Mouse (Mus musculus) spleen, postnatal 0 days (tissue): Measurements from ENCODE around the gene Sf3a1. TPM values are rescaled to one million over a fixed set of nuclear protein-coding genes. Genes with fewer than 3 reads are reported as not detected.

ENCODE experiments used
- polyA plus RNA-seq: library from polyadenylated mRNA; unstranded; fragments of >200 nt; fragmentation: Nextera tagmentation; extraction: Ambion mirVana; gene quantifications from 2 replicates; pipeline ENCODE4 v1.2.1, GENCODE M21; 2015

The Sf3a1 gene
- polyA plus RNA-seq: 20.2 TPM in 2 replicates

DNA sequence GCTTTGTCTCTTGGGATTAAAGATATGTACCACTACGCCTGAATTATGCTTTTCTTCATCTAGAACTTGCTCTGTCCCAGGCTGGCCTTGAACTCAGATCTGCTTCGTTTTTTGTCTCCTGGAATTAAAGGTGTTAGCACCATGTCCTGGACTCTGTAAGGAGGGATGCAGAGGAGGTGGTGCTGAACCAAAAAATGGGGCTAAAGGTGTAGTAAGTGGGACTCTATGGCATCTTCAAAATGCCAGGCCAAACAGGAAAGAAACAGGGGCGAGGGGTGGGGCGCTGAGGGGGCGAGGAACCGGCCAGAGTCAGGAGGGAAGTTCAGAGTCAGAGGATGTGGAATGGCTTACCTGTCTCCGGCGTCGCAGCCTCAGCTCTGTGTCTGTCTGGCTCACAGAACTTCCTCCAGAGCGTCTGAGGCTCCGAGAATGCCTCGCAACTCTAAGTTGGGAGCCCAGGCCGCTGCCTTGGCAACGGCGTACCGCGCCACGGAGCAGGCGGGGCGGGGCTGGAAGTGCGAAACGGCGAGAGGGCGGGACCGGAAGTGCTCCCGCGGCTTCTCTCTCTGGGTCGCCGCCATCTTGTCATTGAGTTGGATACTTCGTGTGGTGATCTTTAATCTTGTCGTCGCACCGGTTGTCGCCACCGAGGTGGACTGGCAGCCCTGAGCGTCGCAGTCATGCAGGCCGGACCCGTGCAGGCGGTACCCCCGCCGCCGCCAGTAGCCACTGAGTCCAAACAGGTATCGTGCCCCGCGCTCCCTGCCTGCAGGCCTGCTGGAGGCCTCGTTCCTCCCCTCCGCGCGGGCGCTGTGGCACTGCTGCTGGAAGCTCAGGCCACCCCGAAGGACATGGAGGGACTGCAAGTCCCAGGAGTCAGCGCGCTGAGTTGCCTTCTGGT lies at the start of gene Sf3a1, which contains the start of gene Ccdc157:
Sf3a1 (plus strand) TSS at position 543 of the 901 bp plus-strand sequence.
Ccdc157 (minus strand) TSS at position 486 of the 901 bp plus-strand sequence.

GRCm38 (mm10) chr11:4122742-4123579 lies 37.2 kb upstream of the Sf3a1 start, which contains the start of gene Sec14l2:
Sec14l2 (minus strand) TSS chr11:4123415.

DNA sequence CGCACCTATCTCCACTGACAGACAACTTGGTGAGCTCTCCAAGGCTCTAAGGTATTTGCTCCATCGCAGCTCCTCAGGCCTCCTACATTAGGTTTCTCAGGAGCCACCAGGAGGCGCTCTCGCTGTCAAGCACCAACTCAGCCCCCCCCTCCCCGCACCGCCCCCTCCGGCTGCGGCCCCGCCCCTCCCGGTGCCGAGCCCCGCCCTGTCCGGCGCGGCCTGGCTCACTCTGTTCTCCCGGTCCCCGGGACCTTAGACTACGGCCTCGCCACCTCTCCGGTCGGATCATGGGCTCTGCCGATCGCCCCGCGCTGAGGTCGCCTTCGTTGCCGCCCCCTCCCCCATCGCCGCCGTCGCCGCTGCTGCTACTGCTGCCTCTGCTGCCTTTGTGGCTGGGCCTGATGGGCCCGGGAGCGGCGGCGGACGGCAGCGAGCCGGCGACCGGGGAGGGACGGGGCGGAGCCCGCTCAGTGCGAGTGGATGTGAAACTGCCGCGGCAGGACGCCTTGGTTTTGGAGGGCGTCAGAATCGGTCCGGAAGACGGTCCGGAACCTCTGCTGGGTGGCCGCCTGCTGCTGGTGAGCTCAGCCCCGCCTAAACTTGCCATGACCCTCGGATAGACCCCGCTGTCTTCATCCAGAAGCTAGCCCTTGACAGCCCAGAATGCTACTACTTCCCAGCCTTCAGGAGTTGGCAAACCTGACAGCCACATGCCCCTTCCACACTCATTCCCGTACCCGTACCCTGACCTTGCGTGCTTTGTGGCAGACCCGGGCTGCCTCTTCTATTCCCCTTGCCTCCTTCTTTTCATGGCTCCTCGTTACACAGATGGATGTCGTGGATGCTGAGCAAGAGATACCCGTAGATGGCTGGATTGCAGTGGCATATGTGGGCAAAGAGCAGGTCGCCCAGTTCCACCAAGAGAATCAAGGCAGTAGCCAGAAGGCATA lies 24.9 kb upstream of the Sf3a1 start, which contains the start of gene Rnf215:
Rnf215 (plus strand) TSS at position 217 of the 950 bp plus-strand sequence.

GRCm38 (mm10) chr11:4186486-4187317 lies 26.6 kb downstream of the Sf3a1 start, which contains the start of gene Tbc1d10a:
Tbc1d10a (plus strand) TSS chr11:4186789.

DNA sequence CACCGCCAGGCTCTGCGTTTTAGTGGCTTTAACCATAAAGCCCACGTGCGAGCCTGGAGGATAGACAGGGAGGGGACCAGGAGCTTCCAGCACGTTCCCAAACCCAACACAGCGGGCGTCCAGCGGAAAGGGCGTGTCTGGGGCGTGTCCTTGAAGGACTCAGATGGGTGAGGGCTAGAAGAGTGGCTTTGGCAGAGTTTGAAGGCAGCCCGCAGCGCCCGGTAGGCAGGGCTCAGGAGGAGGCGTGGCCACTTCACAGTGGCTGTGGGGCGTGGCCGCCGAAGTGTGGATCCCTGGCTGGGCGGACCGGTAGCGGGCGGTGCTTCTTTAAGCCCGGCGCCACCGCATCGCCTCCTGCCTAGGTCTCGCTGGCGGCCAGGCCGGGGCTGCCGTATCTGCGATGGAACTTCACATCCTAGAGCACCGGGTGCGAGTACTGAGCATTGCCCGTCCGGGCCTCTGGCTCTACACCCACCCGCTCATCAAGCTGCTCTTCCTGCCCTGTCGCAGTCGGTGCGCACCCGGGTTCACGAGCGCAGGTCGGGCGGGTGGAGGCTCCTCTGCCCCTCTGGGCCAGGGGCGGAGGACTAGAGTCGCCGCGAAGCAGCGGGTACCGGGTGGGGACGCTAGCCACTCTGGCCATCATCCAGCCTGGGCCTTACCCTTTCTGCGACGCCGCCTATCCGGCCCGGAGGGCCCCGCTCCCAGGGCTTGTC lies 57.9 kb downstream of the Sf3a1 start, which contains the start of gene Castor1:
Castor1 (plus strand) TSS at position 312 of the 716 bp plus-strand sequence.

Other genes starting within 250 kb of the Sf3a1 start
- 0.75 and 1.3 TPM in 2 replicates for gene Slc35e4, start 245.7 kb upstream of the Sf3a1 start, polyA plus RNA-seq
- gene Tcn2, start 228.2 kb upstream of the Sf3a1 start, polyA plus RNA-seq: 29.7 and 42.5 TPM in 2 replicates
- 48.6 and 53.0 TPM in 2 replicates for gene Pes1, start 196.4 kb upstream of the Sf3a1 start, polyA plus RNA-seq
- not detected in 2 replicates for gene 4930556J24Rik, start 183.6 kb upstream of the Sf3a1 start, polyA plus RNA-seq
- gene Gal3st1, start 176.7 kb upstream of the Sf3a1 start, polyA plus RNA-seq: 0.19 and 0.23 TPM in 2 replicates
- not detected in 2 replicates for gene Sec14l4, start 128.9 kb upstream of the Sf3a1 start, polyA plus RNA-seq
- gene Sec14l3, start 95.5 kb upstream of the Sf3a1 start, polyA plus RNA-seq: not detected in 2 replicates
- gene Mtfp1, start 64.9 kb upstream of the Sf3a1 start, polyA plus RNA-seq: 18.3 and 19.7 TPM in 2 replicates
- 6.6 and 8.4 TPM in 2 replicates for gene Sec14l2, start 36.9 kb upstream of the Sf3a1 start, polyA plus RNA-seq
- gene Rnf215, start 25.1 kb upstream of the Sf3a1 start, polyA plus RNA-seq: 9.7 and 13.6 TPM in 2 replicates
- 1.4 and 2.0 TPM in 2 replicates for gene Ccdc157, start 57 bp upstream of the Sf3a1 start, polyA plus RNA-seq
- gene Tbc1d10a, start 26.4 kb downstream of the Sf3a1 start, polyA plus RNA-seq: 9.0 and 10.7 TPM in 2 replicates
- gene Castor1, start 57.9 kb downstream of the Sf3a1 start, polyA plus RNA-seq: 3.7 and 5.0 TPM in 2 replicates
- gene Osm, start 76.1 kb downstream of the Sf3a1 start, polyA plus RNA-seq: 2.7 and 3.3 TPM in 2 replicates
- gene Lif, start 97.2 kb downstream of the Sf3a1 start, polyA plus RNA-seq: 0.20 and 0.27 TPM in 2 replicates